ENCODE assay signal across 20 mouse cellular contexts in genomic region chr5:74888934-74889333, GRCm38 (mm10).
DNase-seq lines count a peak whose midpoint lies in the region; ATAC-seq lines count a peak whose summit lies in the region.
"Had no signal": no experiment of that assay in that cellular context is flagged by ENCODE, and none has a peak within 500 bp of the region (broad histone marks: within the 10 kb centered on the region; RNA-seq: fewer than 3 reads in every experiment).

No protein-coding gene starts in this region.

- H3K9me3 ChIP-seq in heart, embryonic 12.5 days (replicated peaks): peaks cover 9% of the 10 kb centered on the region
- peaks cover 5% of the 10 kb centered on the region; the same call in 1 of the 2 replicates for H3K9me3 ChIP-seq in embryonic facial prominence, embryonic 14.5 days (ENCODE audit: control insufficient read depth, low read length)
- H3K9me3 ChIP-seq in limb, embryonic 10.5 days (replicated peaks): 0 out of 2 replicates have a peak, but pooled peaks cover 2% of the 10 kb centered on the region
- 0 out of 2 replicates have a peak, but pooled peaks cover 4% of the 10 kb centered on the region for H3K9me3 ChIP-seq in midbrain, embryonic 13.5 days
- no peaks in the 10 kb centered on the region for H3K9me3 ChIP-seq in forebrain, embryonic 15.5 days
- H3K9me3 ChIP-seq: forebrain, embryonic 12.5 days; heart, embryonic 15.5 days; intestine, embryonic 15.5 days had no signal

- no peaks in the 10 kb centered on the region for H3K36me3 ChIP-seq in heart, embryonic 12.5 days
- H3K36me3 ChIP-seq in embryonic facial prominence, embryonic 14.5 days (ENCODE audit: control insufficient read depth, insufficient read depth, low read length): no peaks in the 10 kb centered on the region
- 0 out of 2 replicates have a peak, but pooled peaks cover 3% of the 10 kb centered on the region for H3K36me3 ChIP-seq in limb, embryonic 10.5 days
- H3K36me3 ChIP-seq in midbrain, embryonic 13.5 days: no peaks in the 10 kb centered on the region
- no peaks in the 10 kb centered on the region for H3K36me3 ChIP-seq in forebrain, embryonic 15.5 days
- H3K36me3 ChIP-seq: forebrain, embryonic 12.5 days; heart, embryonic 15.5 days; intestine, embryonic 15.5 days; midbrain, embryonic 10.5 days had no signal

- DNase-seq in cerebellum, postnatal 14 days: peak; percentile 27 to 37
- DNase-seq in cerebellum, adult 8-10 months: no peak
- DNase-seq in heart, postnatal 14 days: peak; percentile 14 to 28
- DNase-seq in embryonic facial prominence, embryonic 14.5 days (ENCODE audit: low spot score): peak; percentile 28
- peak; percentile 47 for DNase-seq in limb, embryonic 10.5 days (ENCODE audit: low spot score)
- DNase-seq: cerebellum, postnatal 36 days; layer of hippocampus, adult 9-11 months; lung, adult 2 months; lung, postnatal 4 days; right cerebral cortex, postnatal 25 days; thymus, postnatal 14 days had no signal

- H3K4me2 ChIP-seq in heart, embryonic 12.5 days: no peak overlapping the region
- no peak overlapping the region for H3K4me2 ChIP-seq in embryonic facial prominence, embryonic 14.5 days (ENCODE audit: low read depth, low read length)
- no peak overlapping the region for H3K4me2 ChIP-seq in midbrain, embryonic 13.5 days (replicated peaks)
- H3K4me2 ChIP-seq in forebrain, embryonic 15.5 days (replicated peaks): no peak overlapping the region
- H3K4me2 ChIP-seq: forebrain, embryonic 12.5 days; heart, embryonic 15.5 days; hindbrain, embryonic 14.5 days; intestine, embryonic 15.5 days; liver, embryonic 11.5 days had no signal

- no peak overlapping the region for H3K4me3 ChIP-seq in heart, embryonic 12.5 days
- no peak overlapping the region for H3K4me3 ChIP-seq in embryonic facial prominence, embryonic 14.5 days (ENCODE audit: low read depth, low read length)
- H3K4me3 ChIP-seq in limb, embryonic 10.5 days: no peak overlapping the region
- no peak overlapping the region for H3K4me3 ChIP-seq in midbrain, embryonic 13.5 days (replicated peaks)
- H3K4me3 ChIP-seq in forebrain, embryonic 15.5 days: no peak overlapping the region
- H3K4me3 ChIP-seq: forebrain, embryonic 12.5 days; heart, embryonic 15.5 days; intestine, embryonic 15.5 days; midbrain, embryonic 10.5 days had no signal

- H3K4me1 ChIP-seq in heart, embryonic 12.5 days (replicated peaks): no peaks in the 10 kb centered on the region
- peaks cover 10% of the 10 kb centered on the region; the same call in 1 of the 2 replicates for H3K4me1 ChIP-seq in embryonic facial prominence, embryonic 14.5 days (ENCODE audit: control insufficient read depth, insufficient read depth, low read length)
- H3K4me1 ChIP-seq in limb, embryonic 10.5 days: peaks cover 20% of the 10 kb centered on the region
- H3K4me1 ChIP-seq in midbrain, embryonic 13.5 days (replicated peaks): no peaks in the 10 kb centered on the region
- no peaks in the 10 kb centered on the region for H3K4me1 ChIP-seq in forebrain, embryonic 15.5 days
- H3K4me1 ChIP-seq: forebrain, embryonic 12.5 days; heart, embryonic 15.5 days had no signal

- no peak overlapping the region for H3K27ac ChIP-seq in heart, embryonic 12.5 days (ENCODE audit: poor library complexity, severe bottlenecking)
- 0 out of 2 replicates have a peak overlapping the region, but pooled peaks have one; percentile 5 for H3K27ac ChIP-seq in embryonic facial prominence, embryonic 14.5 days (replicated peaks; ENCODE audit: low read depth, low read length)
- H3K27ac ChIP-seq in limb, embryonic 10.5 days: peak overlapping the region; percentile 26; the same call in 1 of the 2 replicates
- H3K27ac ChIP-seq in midbrain, embryonic 13.5 days: no peak overlapping the region
- no peak overlapping the region for H3K27ac ChIP-seq in forebrain, embryonic 15.5 days (replicated peaks)
- H3K27ac ChIP-seq: forebrain, embryonic 12.5 days; heart, embryonic 15.5 days; hindbrain, embryonic 14.5 days; intestine, embryonic 15.5 days; midbrain, embryonic 10.5 days had no signal

- 82% methylated on average over 8 of the region's 8 CpGs for WGBS in heart, embryonic 12.5 days
- WGBS in embryonic facial prominence, embryonic 14.5 days: 44% methylated on average over 8 of the region's 8 CpGs
- WGBS in limb, embryonic 10.5 days: 45% methylated on average over 8 of the region's 8 CpGs
- 82% methylated on average over 8 of the region's 8 CpGs for WGBS in midbrain, embryonic 13.5 days
- WGBS in forebrain, embryonic 15.5 days: 80% methylated on average over 8 of the region's 8 CpGs

- no peak for ATAC-seq in heart, embryonic 12.5 days (ENCODE audit: insufficient number of reproducible peaks, low FRiP score)
- ATAC-seq in embryonic facial prominence, embryonic 14.5 days (ENCODE audit: low read depth): no peak
- no peak for ATAC-seq in midbrain, embryonic 13.5 days
- ATAC-seq in forebrain, embryonic 15.5 days (replicated peaks): no peak
- ATAC-seq: intestine, embryonic 15.5 days had no signal

- H3K27me3 ChIP-seq in heart, embryonic 12.5 days (replicated peaks): 0 out of 2 replicates have a peak, but pooled peaks cover 4% of the 10 kb centered on the region
- H3K27me3 ChIP-seq in embryonic facial prominence, embryonic 14.5 days (replicated peaks; ENCODE audit: control insufficient read depth, insufficient read depth, low read length): no peaks in the 10 kb centered on the region
- no peaks in the 10 kb centered on the region for H3K27me3 ChIP-seq in limb, embryonic 10.5 days (ENCODE audit: low read depth, poor library complexity, severe bottlenecking)
- H3K27me3 ChIP-seq in midbrain, embryonic 13.5 days: no peaks in the 10 kb centered on the region
- no peaks in the 10 kb centered on the region for H3K27me3 ChIP-seq in forebrain, embryonic 15.5 days
- H3K27me3 ChIP-seq: forebrain, embryonic 12.5 days; intestine, embryonic 15.5 days had no signal

- intact Hi-C loops in heart, postnatal 14 days (cut with DNase I): no loop called here

- H3K9ac ChIP-seq in heart, embryonic 12.5 days: no peak overlapping the region
- no peak overlapping the region for H3K9ac ChIP-seq in embryonic facial prominence, embryonic 14.5 days (ENCODE audit: low read depth, low read length)
- H3K9ac ChIP-seq in midbrain, embryonic 13.5 days (replicated peaks): no peak overlapping the region
- no peak overlapping the region for H3K9ac ChIP-seq in forebrain, embryonic 15.5 days (replicated peaks)
- H3K9ac ChIP-seq: forebrain, embryonic 12.5 days; heart, embryonic 15.5 days; hindbrain, embryonic 14.5 days; intestine, embryonic 15.5 days had no signal

Comparison
In these comparisons a context has a peak if more than half of its experiments do, and no peak if none do; other contexts are left out.
1. H3K27ac ChIP-seq: peak in embryonic facial prominence, embryonic 14.5 days (single experiment) and limb, embryonic 10.5 days (single experiment); none in heart, embryonic 12.5 days (single experiment), midbrain, embryonic 13.5 days (single experiment) and forebrain, embryonic 15.5 days (single experiment).